Mouse (Mus musculus): ENCODE results near the gene Snd1.

DNA sequence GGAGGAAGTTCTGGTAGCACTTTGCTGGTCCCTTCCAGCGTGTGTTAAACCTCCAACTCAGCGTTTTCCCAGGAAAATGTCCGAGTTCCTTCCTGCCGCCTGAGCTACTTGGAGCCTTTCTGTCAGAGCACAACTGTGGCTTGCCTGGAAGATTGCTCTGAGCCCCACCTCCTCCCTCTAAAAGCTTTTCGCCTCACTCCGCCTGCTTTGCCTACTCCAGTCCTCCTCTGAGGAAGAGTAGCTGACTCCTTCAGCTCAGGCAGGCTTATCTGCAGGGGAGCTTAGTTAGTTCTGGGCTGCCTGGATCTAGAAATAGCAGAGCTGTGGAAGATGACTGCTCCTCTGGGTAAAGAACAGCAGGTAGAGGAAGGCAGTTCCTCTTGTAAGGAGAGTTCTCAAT is 80.1 kb downstream of the Snd1 start:
- no peak for TF ChIP-seq CTCF (IDR thresholded peaks at IDR 0.05)
- TF ChIP-seq EP300 (IDR thresholded peaks at IDR 0.05), result no peak

Data from lung, postnatal 0 days (tissue).